Mouse (Mus musculus) gastrocnemius, adult 2 months (tissue): ENCODE results near the gene Cttn. TPM values are rescaled to one million over a fixed set of nuclear protein-coding genes. Genes with fewer than 3 reads are reported as not detected.

Experiments
- DNase-seq: peaks from one replicate; pipeline ENCODE4 v3.0.0; 2022
- H3K27ac ChIP-seq: fragments of 200-600 bp; 2 replicates; pipeline ENCODE4 v1.8.1; 2022; ENCODE audit warnings: mild to moderate bottlenecking
- H3K4me3 ChIP-seq: fragments of 200-600 bp; 2 replicates; pipeline ENCODE4 v1.8.1; 2022; ENCODE audit warnings: mild to moderate bottlenecking, moderate library complexity
- CTCF ChIP-seq: fragments of 200-600 bp; IDR thresholded peaks from 2 replicates; pipeline ENCODE4 v1.8.1; 2022; ENCODE audit warnings: antibody characterized with exemption, mild to moderate bottlenecking, moderate library complexity
- intact Hi-C: fragments of 180-260 bp; cut with DNase I; formaldehyde crosslinking; loops from one replicate; pipeline ENCODE4 v1.15.1; 2025
- long read RNA-seq, 2 experiments: library from polyadenylated mRNA; stranded (forward); transcript quantifications; one replicate each; pipeline ENCODE4 v2.0.0; 2021
- total RNA-seq, 2 experiments: library from RNA; stranded (reverse); gene quantifications; 2 replicates each; pipeline ENCODE4 v1.2.3; 2021

Gene Cttn
- 10 to 100 TPM; 16.3 to 20.7 TPM for total RNA-seq
- long read RNA-seq, experiment 1, transcript Cttn-202 (18 exons, 3,286 nt): minor isoform, 15 of 66 reads
- long read RNA-seq, experiment 1, transcript Cttn-201 (17 exons, 2,913 nt): major isoform, 23 of 66 reads
- long read RNA-seq, experiment 1, partial matches to known transcripts: 2 of 66 reads
- long read RNA-seq, experiment 1, other reads (novel, unspliced or antisense): 26 of 66 reads
- long read RNA-seq, experiment 2, transcript Cttn-202 (18 exons, 3,286 nt): major isoform, 15 of 60 reads
- long read RNA-seq, experiment 2, transcript Cttn-201 (17 exons, 2,913 nt): minor isoform, 12 of 60 reads
- long read RNA-seq, experiment 2, partial matches to known transcripts: 3 of 60 reads
- long read RNA-seq, experiment 2, other reads (novel, unspliced or antisense): 30 of 60 reads

DNA sequence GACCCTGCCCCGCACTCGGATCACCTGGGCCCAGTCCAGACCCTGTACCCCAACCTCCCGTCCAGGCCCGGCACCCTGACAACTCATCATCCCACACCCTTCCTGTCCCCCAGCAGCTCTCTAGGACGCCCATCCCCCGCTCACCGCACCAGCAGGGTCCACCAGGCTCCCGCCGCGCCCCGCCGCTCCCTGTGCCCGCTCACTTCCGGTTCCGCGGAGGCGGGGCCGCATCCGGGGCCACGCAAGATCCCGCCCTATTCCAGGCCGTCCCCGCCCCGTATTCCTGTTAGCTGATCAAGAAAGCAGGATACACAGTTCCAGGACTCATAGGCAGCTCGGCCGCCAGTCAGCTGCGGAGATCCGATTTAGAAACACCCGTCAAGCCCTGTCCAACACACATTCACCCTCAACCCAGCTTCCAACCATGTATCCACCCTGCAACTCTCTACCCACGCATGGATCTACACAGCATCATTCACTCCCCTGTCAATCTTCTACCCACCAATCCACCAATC lies at the start of gene Cttn:
TSS of gene Cttn (minus strand) at position 465 of the 515 bp plus-strand sequence.
- intact Hi-C loops: loop anchor here (2.0 kb wide), 1 partner anchor 110 kb away; no protein-coding TSS in a partner anchor
- peak; percentile 91 for DNase-seq

GRCm38 (mm10) chr7:144519852-144520251 lies 49.0 kb upstream of the Cttn start:
- H3K4me3 ChIP-seq: no peak overlapping the region
- no peak overlapping the region for H3K27ac ChIP-seq
- intact Hi-C loops: loop anchor here (5.0 kb wide), 1 partner anchor 37 kb away; no protein-coding TSS in a partner anchor
- no peak for DNase-seq
- no peak for TF ChIP-seq CTCF

More for the DNA sequence above, at the start of gene Cttn:
- no peak for TF ChIP-seq CTCF
- Histone ChIP-seq H3K27ac (peak within 1 kb of the TSS; percentile 94), H3K4me3 (peak within 1 kb of the TSS; percentile 97)

- intact Hi-C loops: loop anchor here (5.0 kb wide), 1 partner anchor 41 kb away; no protein-coding TSS in a partner anchor
- DNase-seq: no peak
Observed at GRCm38 (mm10) chr7:144516711-144517110, 45.9 kb upstream of the Cttn start.

GRCm38 (mm10) chr7:144509090-144509489 lies 38.3 kb upstream of the Cttn start:
- DNase-seq: no peak
- intact Hi-C loops: no loop called here
- no peak for TF ChIP-seq CTCF
- Histone ChIP-seq H3K4me3 (no peak overlapping the region), H3K27ac (no peak overlapping the region)

More at GRCm38 (mm10) chr7:144516711-144517110, 45.9 kb upstream of the Cttn start:
- TF ChIP-seq CTCF: no peak
- no peak overlapping the region for H3K4me3 ChIP-seq
- no peak overlapping the region for H3K27ac ChIP-seq

DNA sequence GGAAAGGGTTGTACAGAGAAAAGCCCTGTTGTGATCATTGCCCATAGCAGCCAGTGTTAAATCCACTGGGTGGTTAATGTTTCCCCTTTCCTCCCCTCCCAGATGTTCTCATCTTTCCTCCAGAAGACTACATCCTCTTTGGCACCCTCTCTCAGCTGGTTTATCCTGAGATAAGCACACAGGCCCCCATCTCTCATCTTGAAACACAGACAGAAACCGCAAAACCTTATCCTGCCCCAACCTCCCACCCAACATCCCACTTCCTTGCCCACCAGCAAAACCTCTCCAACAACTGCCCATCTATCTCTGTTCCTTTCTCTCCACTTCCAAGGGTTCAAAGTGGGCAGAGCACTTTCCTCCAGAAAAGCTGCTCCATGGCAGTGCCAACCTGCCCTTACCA lies 36.0 kb upstream of the Cttn start:
- DNase-seq: no peak
- no peak overlapping the region for H3K27ac ChIP-seq
- intact Hi-C loops: no loop called here
- TF ChIP-seq CTCF: no peak
- no peak overlapping the region for H3K4me3 ChIP-seq

- Histone ChIP-seq H3K27ac (no peak overlapping the region), H3K4me3 (no peak overlapping the region)
- intact Hi-C loops: no loop called here
- DNase-seq: no peak
- no peak for TF ChIP-seq CTCF
Observed at GRCm38 (mm10) chr7:144503959-144504358, 33.1 kb upstream of the Cttn start.

DNA sequence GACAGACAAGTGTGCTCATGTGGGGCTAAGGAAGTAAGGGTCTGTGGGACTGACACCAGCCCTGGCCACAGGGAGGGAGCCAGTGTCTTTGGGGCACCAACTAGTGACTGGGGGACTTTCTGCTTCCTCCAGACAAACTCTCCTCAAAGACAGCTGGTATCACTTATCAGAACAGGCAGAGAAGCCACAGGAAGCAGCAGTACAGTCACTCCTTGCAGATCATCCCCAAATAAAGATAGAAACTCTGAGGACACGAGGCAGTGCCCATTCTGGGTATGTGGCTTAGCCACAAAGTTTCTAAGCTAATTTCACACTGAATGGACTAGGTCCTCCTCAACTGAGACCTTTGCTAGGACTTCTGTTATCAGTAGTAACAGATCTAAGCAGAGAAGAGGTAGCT lies 22.1 kb upstream of the Cttn start:
- no peak overlapping the region for H3K4me3 ChIP-seq
- no peak overlapping the region for H3K27ac ChIP-seq
- no peak for TF ChIP-seq CTCF

DNA sequence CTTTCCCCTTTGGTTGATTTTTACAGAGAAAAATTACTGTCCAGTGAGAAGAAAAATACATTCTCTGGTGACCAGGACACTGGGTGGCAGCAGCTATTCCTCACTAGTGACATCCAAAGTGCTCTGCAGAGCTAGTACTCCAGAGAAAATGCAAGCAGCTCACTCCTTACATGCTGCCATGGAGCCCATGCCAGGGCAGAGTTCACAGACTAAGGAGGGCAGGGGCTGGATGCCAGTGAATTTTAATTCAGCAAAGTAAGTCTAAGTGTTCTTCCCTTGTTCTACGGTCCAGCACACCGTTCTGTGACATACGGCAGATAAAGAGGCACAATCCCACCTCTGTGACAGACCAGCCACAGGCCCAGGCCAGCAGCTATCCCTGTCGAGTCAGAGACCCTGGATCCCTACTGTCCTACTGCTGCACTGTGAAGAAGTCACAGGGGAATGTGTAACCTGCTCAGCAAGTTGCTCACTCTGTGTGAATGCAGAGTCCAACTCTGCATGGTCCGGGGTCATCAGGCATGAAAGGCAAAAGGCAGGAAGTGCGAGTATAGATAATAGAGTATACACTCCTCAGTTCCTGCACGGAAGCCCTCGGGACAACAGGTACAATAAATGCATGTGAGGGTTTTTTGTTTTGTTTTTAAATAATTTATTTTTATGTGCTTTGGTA lies 19.5 kb upstream of the Cttn start:
- intact Hi-C loops: no loop called here
- no peak overlapping the region for H3K4me3 ChIP-seq
- TF ChIP-seq CTCF: no peak
- H3K27ac ChIP-seq: no peak overlapping the region
- no peak for DNase-seq

More for the DNA sequence above, 22.1 kb upstream of the Cttn start:
- DNase-seq: no peak
- intact Hi-C loops: no loop called here

DNA sequence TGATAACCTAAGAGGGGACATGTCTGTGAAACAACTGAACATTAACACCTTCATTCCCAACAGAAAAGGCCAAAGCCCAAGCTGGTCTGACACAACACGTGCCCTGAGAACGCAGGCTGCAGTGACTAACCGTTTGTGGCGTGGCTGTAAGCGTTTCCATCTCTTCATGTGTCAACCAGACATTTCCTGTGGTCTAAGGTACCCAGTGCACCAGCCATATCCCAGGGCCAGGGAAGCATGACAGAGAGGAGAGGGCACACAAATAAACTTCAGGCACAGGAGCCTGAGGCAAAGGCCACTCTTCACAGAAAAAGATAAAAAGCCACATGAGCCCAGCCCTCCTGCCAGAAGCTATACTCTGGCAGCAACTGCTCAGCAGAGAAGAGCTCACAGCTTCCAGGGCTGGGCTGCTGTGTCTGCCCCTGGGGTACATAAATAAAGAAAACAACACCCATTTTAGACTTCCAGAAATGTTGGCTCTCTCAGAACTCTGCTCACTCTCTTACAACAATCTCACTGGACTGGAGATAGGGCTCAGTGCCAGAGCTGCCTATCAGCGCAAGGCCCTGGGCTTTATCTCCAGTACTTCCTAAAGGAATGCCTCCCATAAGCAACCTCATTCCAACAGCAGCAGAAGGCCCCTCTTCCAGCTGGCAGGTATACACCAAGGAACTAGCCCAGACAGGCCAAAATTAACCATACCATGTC lies 18.4 kb upstream of the Cttn start:
- DNase-seq: no peak
- no peak overlapping the region for H3K27ac ChIP-seq
- intact Hi-C loops: no loop called here

GRCm38 (mm10) chr7:144480314-144480713 lies 9.5 kb upstream of the Cttn start:
- no peak overlapping the region for H3K4me3 ChIP-seq
- intact Hi-C loops: no loop called here
- DNase-seq: no peak
- no peak for TF ChIP-seq CTCF
- no peak overlapping the region for H3K27ac ChIP-seq

More for the DNA sequence above, 18.4 kb upstream of the Cttn start:
- no peak for TF ChIP-seq CTCF
- H3K4me3 ChIP-seq: no peak overlapping the region

- no peak for DNase-seq
- no peak for TF ChIP-seq CTCF
- no peak overlapping the region for H3K4me3 ChIP-seq
- intact Hi-C loops: no loop called here
- H3K27ac ChIP-seq: no peak overlapping the region
Observed at GRCm38 (mm10) chr7:144479569-144479968, 8.8 kb upstream of the Cttn start.

GRCm38 (mm10) chr7:144475741-144476140 lies 4.9 kb upstream of the Cttn start:
- DNase-seq: no peak
- Histone ChIP-seq H3K27ac (no peak overlapping the region), H3K4me3 (no peak overlapping the region)
- no peak for TF ChIP-seq CTCF
- intact Hi-C loops: no loop called here
